Mouse (Mus musculus) erythroblast, embryonic 14.5 days (primary cell): Measurements from ENCODE around the gene Gm20422.

Source experiments
- GATA1 ChIP-seq: IDR thresholded peaks from 2 replicates; pipeline ENCODE4 v1.6.1; 2012; ENCODE audit warnings: low read length, inconsistent platforms, mixed read lengths
- TAL1 ChIP-seq: IDR thresholded peaks from 3 replicates; pipeline ENCODE4 v1.6.1; 2012; ENCODE audit warnings: low read length, inconsistent platforms, mixed read lengths

DNA sequence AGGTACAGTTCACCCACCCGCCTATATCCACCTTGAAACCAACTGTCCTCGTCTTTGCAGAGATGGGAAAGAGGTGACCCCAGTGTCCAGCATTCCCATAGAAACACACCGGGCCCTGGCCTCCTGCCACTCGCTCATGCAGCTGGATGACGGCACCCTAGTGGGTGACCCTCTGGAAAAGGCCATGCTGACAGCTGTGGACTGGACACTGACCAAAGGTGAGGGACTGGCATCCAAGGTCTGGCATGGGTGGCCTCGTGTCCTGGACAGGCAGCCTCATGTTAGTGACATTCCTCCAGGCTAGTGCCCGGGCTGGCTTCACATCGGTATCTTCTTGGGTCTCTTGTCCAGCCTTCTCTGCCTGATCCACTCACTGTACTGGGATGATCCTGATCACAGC, 24.6 kb upstream of the Gm20422 start:
- no peak for TF ChIP-seq GATA1
- TF ChIP-seq TAL1, result no peak
